Mouse (Mus musculus): ENCODE results near the gene Pik3r2.

Gene Pik3r2

GRCm38 (mm10) chr8:70800648-70801047, 24.1 kb upstream of the Pik3r2 start:
- no peak for DNase-seq

DNA sequence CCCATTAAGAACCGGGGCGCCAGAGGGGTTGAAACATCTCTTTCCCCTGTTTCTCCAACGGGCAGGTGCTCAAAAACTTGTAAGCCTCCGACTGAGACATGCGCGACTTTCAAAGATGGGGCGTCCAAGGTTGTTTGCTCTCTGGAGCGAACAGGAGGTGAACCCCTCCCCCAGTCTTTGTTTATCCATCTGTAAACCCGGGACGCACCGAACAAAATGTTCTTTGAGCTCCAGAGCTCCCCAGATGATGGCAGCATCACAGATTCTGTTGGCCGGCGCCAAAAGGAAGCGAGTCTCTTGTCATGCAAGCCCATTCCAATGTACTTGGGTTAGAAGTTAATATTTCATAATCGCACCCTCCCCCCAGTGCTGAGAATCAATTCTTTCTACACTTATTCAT, 21.8 kb upstream of the Pik3r2 start:
- peak; percentile 98 for DNase-seq

GRCm38 (mm10) chr8:70797081-70798070, 20.9 kb upstream of the Pik3r2 start:
- DNase-seq, result peak; percentile 99

GRCm38 (mm10) chr8:70796403-70797080, 20.0 kb upstream of the Pik3r2 start:
- DNase-seq, result peak; percentile 99

DNA sequence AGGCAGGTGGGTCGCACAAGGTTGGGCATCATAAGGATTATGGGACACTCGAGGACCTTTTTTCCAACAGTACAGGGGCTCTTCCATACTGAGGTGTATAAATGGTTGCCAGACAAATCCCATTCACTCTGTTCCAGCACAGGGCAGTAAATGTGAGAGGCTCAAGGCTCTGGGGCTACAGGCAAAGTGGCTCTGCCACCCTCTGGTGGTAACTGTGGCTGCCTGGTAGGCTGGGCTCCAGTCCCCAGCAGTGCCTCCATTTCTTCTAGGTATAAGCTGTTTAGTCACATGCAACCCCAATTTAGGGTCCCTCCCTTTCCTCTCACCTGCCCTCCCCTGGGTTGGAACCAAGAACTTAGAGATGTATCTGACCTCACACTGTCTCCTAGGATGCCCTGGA, 18.9 kb upstream of the Pik3r2 start:
- no peak for DNase-seq

- no peak for DNase-seq
Measured at GRCm38 (mm10) chr8:70794215-70794614, 17.7 kb upstream of the Pik3r2 start.

DNA sequence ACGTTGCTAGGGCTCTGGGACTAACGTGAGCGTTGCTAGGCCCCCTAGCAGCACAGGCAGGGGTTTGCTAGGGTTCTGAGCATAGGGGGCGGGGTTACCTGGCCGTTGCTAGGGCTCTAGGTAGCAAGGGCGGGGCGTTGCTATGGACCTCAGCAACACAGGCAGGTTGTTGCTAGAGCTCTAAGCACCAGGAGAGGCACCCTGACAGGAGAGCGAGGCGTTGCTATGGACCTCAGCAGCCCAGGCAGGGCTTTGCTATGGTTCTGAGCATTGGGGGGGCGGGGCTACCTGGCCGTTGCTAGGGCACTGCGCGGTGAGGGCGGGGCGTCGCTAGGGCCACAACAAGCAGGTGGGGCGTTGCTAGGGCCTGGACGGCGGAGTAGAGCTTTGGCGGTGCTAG, 16.2 kb upstream of the Pik3r2 start:
- no peak for DNase-seq

- DNase-seq, result peak; percentile 100
Measured at GRCm38 (mm10) chr8:70791975-70792691, 15.6 kb upstream of the Pik3r2 start.

- peak; percentile 98 for DNase-seq
Measured at GRCm38 (mm10) chr8:70791294-70791701, 14.8 kb upstream of the Pik3r2 start.

- no peak for DNase-seq
Measured at GRCm38 (mm10) chr8:70790846-70791245, 14.3 kb upstream of the Pik3r2 start.

- no peak for DNase-seq
Measured at GRCm38 (mm10) chr8:70789046-70789445, 12.5 kb upstream of the Pik3r2 start.

DNA sequence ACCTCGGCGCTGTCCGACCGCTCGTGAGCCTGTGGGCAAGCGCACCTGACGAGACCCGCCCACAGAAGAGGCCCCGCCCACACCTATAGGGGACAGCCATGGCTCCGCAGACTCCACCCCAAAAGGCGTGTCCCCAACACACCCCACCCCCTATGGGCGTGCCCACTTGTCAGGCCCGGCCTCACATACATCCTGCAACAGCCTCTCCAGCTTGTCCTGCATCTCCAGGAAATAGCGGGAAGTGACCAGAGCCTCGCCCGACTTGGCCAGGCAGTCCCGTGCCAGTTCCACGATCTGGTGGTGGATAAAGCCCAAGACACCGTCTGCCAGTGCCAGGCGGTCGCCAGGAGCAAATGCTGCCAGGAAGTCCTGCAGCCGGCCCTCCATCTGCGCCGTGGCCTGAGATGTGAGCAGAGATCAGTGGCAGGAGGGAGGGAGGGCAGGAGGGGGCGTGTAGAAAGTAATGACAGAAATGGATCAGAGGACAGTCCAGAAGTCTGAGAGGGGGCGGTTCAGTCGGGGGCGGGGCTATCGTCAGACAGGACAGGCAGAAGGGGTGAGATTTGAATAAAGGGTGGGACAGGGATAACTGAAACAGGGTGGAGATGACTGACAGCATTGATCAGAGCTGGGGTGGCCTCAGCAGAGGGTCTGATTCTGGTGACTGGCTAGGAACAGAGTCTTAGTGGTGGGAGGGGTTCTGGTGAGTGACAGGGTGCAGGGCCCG, 11.6 kb upstream of the Pik3r2 start:
- no peak for DNase-seq

DNA sequence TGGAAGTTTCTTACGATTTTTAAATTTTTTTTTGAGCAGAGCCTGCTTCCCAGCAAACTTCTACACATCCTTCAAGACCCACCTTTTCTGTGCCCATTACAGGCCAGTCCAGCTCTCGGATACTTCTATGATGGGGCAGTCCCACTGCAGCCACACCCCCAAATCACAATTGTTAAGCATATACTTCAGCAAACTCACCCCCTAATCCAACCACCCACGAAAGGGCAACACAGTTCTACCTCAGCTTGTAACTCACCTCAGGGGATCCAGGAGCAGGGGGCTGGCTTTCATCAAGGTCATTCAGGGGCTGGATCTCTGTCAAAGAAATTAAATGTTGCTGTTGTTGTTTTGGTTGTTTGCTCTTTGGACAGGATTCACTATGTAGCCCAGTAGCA, 10.5 kb upstream of the Pik3r2 start:
- DNase-seq, result no peak

- no peak for DNase-seq
Measured at GRCm38 (mm10) chr8:70786291-70787050, 10.0 kb upstream of the Pik3r2 start.

- DNase-seq, result no peak
Measured at GRCm38 (mm10) chr8:70780093-70780492, 3.6 kb upstream of the Pik3r2 start.

- DNase-seq, result peak; percentile 96
Measured at GRCm38 (mm10) chr8:70775851-70776495, 540 bp downstream of the Pik3r2 start.

GRCm38 (mm10) chr8:70775227-70775626, 1.3 kb downstream of the Pik3r2 start:
- DNase-seq, result peak; percentile 98

GRCm38 (mm10) chr8:70774740-70775139, 1.8 kb downstream of the Pik3r2 start:
- peak; percentile 97 for DNase-seq

- peak; percentile 99 for DNase-seq
Measured at GRCm38 (mm10) chr8:70773833-70774232, 2.7 kb downstream of the Pik3r2 start.

- peak; percentile 96 for DNase-seq
Measured at GRCm38 (mm10) chr8:70773410-70773809, 3.1 kb downstream of the Pik3r2 start.

GRCm38 (mm10) chr8:70772890-70773289, 3.6 kb downstream of the Pik3r2 start:
- DNase-seq, result no peak

All from heart, adult 11 months (tissue).